Mouse (Mus musculus) olfactory bulb, adult 2 months (tissue): ENCODE measurements around the gene Plcd1.

Source experiments
- CTCF ChIP-seq: fragments of 200-500 bp; IDR thresholded peaks from 2 replicates; pipeline ENCODE4 v1.5.1; 2012; ENCODE audit warnings: low read depth, mild to moderate bottlenecking, low read length, moderate library complexity; ENCODE audit not compliant: insufficient read depth
- POLR2A ChIP-seq: fragments of 200-500 bp; IDR thresholded peaks from 2 replicates; pipeline ENCODE4 v1.6.1; 2012; ENCODE audit warnings: mild to moderate bottlenecking, low read depth, low read length, moderate library complexity; ENCODE audit not compliant: insufficient read depth

GRCm38 (mm10) chr9:119048182-119048903 lies 45.0 kb downstream of the Plcd1 start:
- TF ChIP-seq CTCF (no peak), POLR2A (no peak)
